Mouse (Mus musculus): ENCODE results near the gene Ociad2. TPM values are rescaled to one million over a fixed set of nuclear protein-coding genes. Genes with fewer than 3 reads are reported as not detected.

Gene Ociad2
- polyA plus RNA-seq, 1 experiment from 2014 or later: 22.6 TPM

GRCm38 (mm10) chr5:73280567-73280850 lies 60.3 kb downstream of the Ociad2 start:
- Histone ChIP-seq H3K9ac (replicated peaks; ENCODE audit: low read depth, low read length) (no peak overlapping the region), H3K4me2 (ENCODE audit: low read length) (no peak overlapping the region), H3K36me3 (ENCODE audit: control insufficient read depth, insufficient read depth) (no peaks in the 10 kb centered on the region), H3K4me1 (replicated peaks; ENCODE audit: control insufficient read depth, insufficient read depth, low read length) (0 out of 2 replicates have a peak, but pooled peaks cover 4% of the 10 kb centered on the region), H3K4me3 (replicated peaks; ENCODE audit: low read length) (no peak overlapping the region), H3K27me3 (replicated peaks; ENCODE audit: control insufficient read depth, insufficient read depth, low read length) (no peaks in the 10 kb centered on the region), H3K27ac (ENCODE audit: low read length) (no peak overlapping the region), H3K9me3 (ENCODE audit: control insufficient read depth, low read length) (no peaks in the 10 kb centered on the region)
- 71% methylated on average over 4 of the region's 4 CpGs for WGBS
- ATAC-seq: no peak

GRCm38 (mm10) chr5:73279732-73280566 lies 60.9 kb downstream of the Ociad2 start:
- Histone ChIP-seq H3K36me3 (ENCODE audit: control insufficient read depth, insufficient read depth) (no peaks in the 10 kb centered on the region), H3K27ac (ENCODE audit: low read length) (no peak overlapping the region)
- ATAC-seq: no peak

GRCm38 (mm10) chr5:73279190-73279589 lies 61.6 kb downstream of the Ociad2 start:
- Histone ChIP-seq H3K36me3 (ENCODE audit: control insufficient read depth, insufficient read depth) (no peaks in the 10 kb centered on the region), H3K27ac (ENCODE audit: low read length) (no peak overlapping the region), H3K9ac (replicated peaks; ENCODE audit: low read depth, low read length) (no peak overlapping the region), H3K27me3 (replicated peaks; ENCODE audit: control insufficient read depth, insufficient read depth, low read length) (no peaks in the 10 kb centered on the region), H3K4me3 (replicated peaks; ENCODE audit: low read length) (no peak overlapping the region), H3K4me1 (replicated peaks; ENCODE audit: control insufficient read depth, insufficient read depth, low read length) (0 out of 2 replicates have a peak, but pooled peaks cover 4% of the 10 kb centered on the region), H3K4me2 (ENCODE audit: low read length) (no peak overlapping the region), H3K9me3 (ENCODE audit: control insufficient read depth, low read length) (no peaks in the 10 kb centered on the region)
- ATAC-seq: no peak
- 71% methylated on average over 10 of the region's 10 CpGs for WGBS

More at GRCm38 (mm10) chr5:73279732-73280566, 60.9 kb downstream of the Ociad2 start:
- H3K9me3 ChIP-seq (ENCODE audit: control insufficient read depth, low read length): no peaks in the 10 kb centered on the region
- no peak overlapping the region for H3K4me3 ChIP-seq (replicated peaks; ENCODE audit: low read length)
- H3K4me1 ChIP-seq (replicated peaks; ENCODE audit: control insufficient read depth, insufficient read depth, low read length): 0 out of 2 replicates have a peak, but pooled peaks cover 4% of the 10 kb centered on the region
- WGBS: 40% methylated on average over 4 of the region's 4 CpGs
- no peaks in the 10 kb centered on the region for H3K27me3 ChIP-seq (replicated peaks; ENCODE audit: control insufficient read depth, insufficient read depth, low read length)
- H3K4me2 ChIP-seq (ENCODE audit: low read length): no peak overlapping the region
- no peak overlapping the region for H3K9ac ChIP-seq (replicated peaks; ENCODE audit: low read depth, low read length)

GRCm38 (mm10) chr5:73274941-73275340 lies 65.9 kb downstream of the Ociad2 start:
- 0 out of 2 replicates have a peak, but pooled peaks cover 4% of the 10 kb centered on the region for H3K4me1 ChIP-seq (replicated peaks; ENCODE audit: control insufficient read depth, insufficient read depth, low read length)
- no peaks in the 10 kb centered on the region for H3K9me3 ChIP-seq (ENCODE audit: control insufficient read depth, low read length)
- no peak overlapping the region for H3K4me2 ChIP-seq (ENCODE audit: low read length)
- H3K9ac ChIP-seq (replicated peaks; ENCODE audit: low read depth, low read length): no peak overlapping the region
- 67% methylated on average over 2 of the region's 2 CpGs for WGBS
- H3K4me3 ChIP-seq (replicated peaks; ENCODE audit: low read length): no peak overlapping the region
- ATAC-seq: no peak
- no peaks in the 10 kb centered on the region for H3K36me3 ChIP-seq (ENCODE audit: control insufficient read depth, insufficient read depth)
- H3K27me3 ChIP-seq (replicated peaks; ENCODE audit: control insufficient read depth, insufficient read depth, low read length): no peaks in the 10 kb centered on the region
- H3K27ac ChIP-seq (ENCODE audit: low read length): no peak overlapping the region

- Histone ChIP-seq H3K9me3 (ENCODE audit: control insufficient read depth, low read length) (no peaks in the 10 kb centered on the region), H3K36me3 (ENCODE audit: control insufficient read depth, insufficient read depth) (no peaks in the 10 kb centered on the region), H3K27ac (ENCODE audit: low read length) (no peak overlapping the region), H3K4me2 (ENCODE audit: low read length) (no peak overlapping the region), H3K9ac (replicated peaks; ENCODE audit: low read depth, low read length) (no peak overlapping the region), H3K4me1 (replicated peaks; ENCODE audit: control insufficient read depth, insufficient read depth, low read length) (no peaks in the 10 kb centered on the region), H3K4me3 (replicated peaks; ENCODE audit: low read length) (no peak overlapping the region), H3K27me3 (replicated peaks; ENCODE audit: control insufficient read depth, insufficient read depth, low read length) (no peaks in the 10 kb centered on the region)
- ATAC-seq: no peak
- 72% methylated on average over 4 of the region's 4 CpGs for WGBS
Measured at GRCm38 (mm10) chr5:73273171-73273570, 67.7 kb downstream of the Ociad2 start.

Other genes starting within 250 kb of the Ociad2 start
- gene Fryl, start 84.4 kb downstream of the Ociad2 start, polyA plus RNA-seq (2015; fragmentation: Nextera tagmentation; extraction: Ambion mirVana): 48.4 and 50.7 TPM in 2 replicates
- 296 and 323 TPM in 2 replicates for gene Ociad1, start 48.2 kb downstream of the Ociad2 start, polyA plus RNA-seq (2015; fragmentation: Nextera tagmentation; extraction: Ambion mirVana)
- gene Cwh43, start 65.0 kb upstream of the Ociad2 start, polyA plus RNA-seq (2015; fragmentation: Nextera tagmentation; extraction: Ambion mirVana): 0.17 TPM in 1 of 2 replicates, not detected in the other
- 46.5 and 51.4 TPM in 2 replicates for gene Dcun1d4, start 140.0 kb upstream of the Ociad2 start, polyA plus RNA-seq (2015; fragmentation: Nextera tagmentation; extraction: Ambion mirVana)

Measured in forebrain, embryonic 16.5 days (tissue).